Mouse (Mus musculus) Patski (cell line): Measurements from ENCODE around the gene Tmem132d. TPM values are rescaled to one million over a fixed set of nuclear protein-coding genes. Genes with fewer than 3 reads are reported as not detected.
A peak's percentile ranks its signal among the peaks of the same experiment; 100 is the strongest.
"Not testable (repeated sequence)": the region's sequence is repeated elsewhere in the genome, so short reads cannot be mapped to it uniquely, and the experiment has no call there.

Experiments used
- ATAC-seq: fragments of 100-300 bp; one replicate; pipeline ENCODE4 v1.8.0; 2021
- CTCF ChIA-PET: fragments of 350-600 bp; sonication (Branson Sonifier 250); formaldehyde crosslinking; loops from one replicate; lab custom pipeline; 2022; ENCODE audit warnings: inconsistent platforms; lab: Charles Lee
- POLR2A ChIA-PET: fragments of 350-600 bp; sonication (Branson Sonifier 250); formaldehyde crosslinking; loops from one replicate; lab custom pipeline; 2022; ENCODE audit warnings: antibody characterized with exemption, inconsistent platforms; lab: Charles Lee
- DNase-seq: peaks from one replicate; pipeline ENCODE4 v3.0.0-alpha.2; 2011; ENCODE audit warnings: low read depth, low spot score
- H3K27me3 ChIP-seq: fragments of 371-371 bp; one replicate; pipeline ENCODE4 v1.5.1; 2021
- CTCF ChIP-seq: fragments of 100-300 bp; IDR thresholded peaks from one replicate; pipeline ENCODE4 v1.5.1; 2021
- in situ Hi-C: fragments of 300-500 bp; cut with MboI; formaldehyde crosslinking; loops from 3 replicates; pipeline ENCODE4 v1.11.1; 2018; ENCODE audit warnings: low pct_unique_long_range_greater_than_20kb, mixed read lengths
- polyA plus RNA-seq: library from polyadenylated mRNA; unstranded; gene quantifications from one replicate; pipeline ENCODE4 v1.2.3, GENCODE M21; 2021

Gene Tmem132d
- polyA plus RNA-seq, 1 experiment from 2014 or later, result not detected

- H3K27me3 ChIP-seq, result no peaks in the 10 kb centered on the region
- ATAC-seq, result no peak
- ChIA-PET CTCF (no interaction called here), POLR2A (no interaction called here)
- no peak for DNase-seq
- in situ Hi-C loops, result no loop called here
- no peak for TF ChIP-seq CTCF
Observed at GRCm38 (mm10) chr5:127996526-127997245, 436.2 kb downstream of the Tmem132d start.

- DNase-seq, result no peak
- POLR2A ChIA-PET, result no interaction called here
- CTCF ChIA-PET, result interaction anchor here (0.9 kb wide), 1 partner anchor 10 kb away, joined by 3 read pairs; no protein-coding TSS in a partner anchor
- ATAC-seq, result no peak
- no peaks in the 10 kb centered on the region for H3K27me3 ChIP-seq
- TF ChIP-seq CTCF, result no peak
- in situ Hi-C loops, result no loop called here
Observed at GRCm38 (mm10) chr5:127993460-127993859, 439.4 kb downstream of the Tmem132d start.

GRCm38 (mm10) chr5:127990826-127991225, 442.1 kb downstream of the Tmem132d start:
- no peak for DNase-seq
- in situ Hi-C loops, result no loop called here
- ChIA-PET POLR2A (no interaction called here), CTCF (no interaction called here)
- no peak for TF ChIP-seq CTCF
- no peaks in the 10 kb centered on the region for H3K27me3 ChIP-seq
- ATAC-seq, result no peak

GRCm38 (mm10) chr5:127980003-127980358, 452.9 kb downstream of the Tmem132d start:
- CTCF ChIA-PET, ATAC-seq, H3K27me3 ChIP-seq, DNase-seq, in situ Hi-C loops, POLR2A ChIA-PET: not testable (repeated sequence)

- ATAC-seq (no peak), DNase-seq (no peak)
- ChIA-PET CTCF (no interaction called here), POLR2A (no interaction called here)
- no peaks in the 10 kb centered on the region for H3K27me3 ChIP-seq
- in situ Hi-C loops, result no loop called here
- TF ChIP-seq CTCF, result no peak
Observed at GRCm38 (mm10) chr5:127979329-127980002, 453.4 kb downstream of the Tmem132d start.

- CTCF ChIA-PET, result no interaction called here
- ATAC-seq (no peak), DNase-seq (no peak)
Observed at GRCm38 (mm10) chr5:127976661-127977060, 456.2 kb downstream of the Tmem132d start.

GRCm38 (mm10) chr5:127965700-127966099, 467.2 kb downstream of the Tmem132d start:
- DNase-seq (no peak), ATAC-seq (no peak)
- TF ChIP-seq CTCF, result peak; percentile 8
- H3K27me3 ChIP-seq, result no peaks in the 10 kb centered on the region
- ChIA-PET CTCF (interaction anchor here (0.9 kb wide), 1 partner anchor 13 kb away, joined by 3 read pairs; no protein-coding TSS in a partner anchor), POLR2A (no interaction called here)
- in situ Hi-C loops, result no loop called here

More at GRCm38 (mm10) chr5:127976661-127977060, 456.2 kb downstream of the Tmem132d start:
- POLR2A ChIA-PET, result no interaction called here
- H3K27me3 ChIP-seq, result no peaks in the 10 kb centered on the region
- in situ Hi-C loops, result no loop called here
- TF ChIP-seq CTCF, result no peak

GRCm38 (mm10) chr5:127962656-127963055, 470.2 kb downstream of the Tmem132d start:
- POLR2A ChIA-PET, result no interaction called here
- in situ Hi-C loops, result no loop called here
- DNase-seq (no peak), ATAC-seq (no peak)
- TF ChIP-seq CTCF, result no peak
- H3K27me3 ChIP-seq, result no peaks in the 10 kb centered on the region
- CTCF ChIA-PET, result no interaction called here

GRCm38 (mm10) chr5:127956511-127957097, 476.3 kb downstream of the Tmem132d start:
- CTCF ChIA-PET, result interaction anchor here (1.3 kb wide), 1 partner anchor 8 kb away, joined by 3 read pairs; no protein-coding TSS in a partner anchor
- in situ Hi-C loops, result no loop called here
- POLR2A ChIA-PET, result no interaction called here
- no peaks in the 10 kb centered on the region for H3K27me3 ChIP-seq
- ATAC-seq, result no peak
- DNase-seq, result no peak
- TF ChIP-seq CTCF, result no peak

- no peak for TF ChIP-seq CTCF
- POLR2A ChIA-PET, result no interaction called here
- no peaks in the 10 kb centered on the region for H3K27me3 ChIP-seq
- ATAC-seq, result no peak
- CTCF ChIA-PET, result no interaction called here
- no peak for DNase-seq
- in situ Hi-C loops, result no loop called here
Observed at GRCm38 (mm10) chr5:127954231-127954790, 478.6 kb downstream of the Tmem132d start.
